Mouse (Mus musculus): Measurements from ENCODE around the gene Slc30a1. TPM values are rescaled to one million over a fixed set of nuclear protein-coding genes. Genes with fewer than 3 reads are reported as not detected.

The Slc30a1 gene
- 10 to 100 TPM; 25.1 to 29.4 TPM for total RNA-seq (2021)

GRCm38 (mm10) chr1:191906571-191907430 lies at the start of gene Slc30a1:
Gene Slc30a1, plus strand, starts transcription at chr1:191906767.
- DNase-seq: peak; percentile 100

GRCm38 (mm10) chr1:191856886-191857651 lies 49.5 kb upstream of the Slc30a1 start:
- DNase-seq: no peak

- DNase-seq: no peak
These were observed 48.4 kb upstream of the Slc30a1 start for GRCm38 (mm10) chr1:191858136-191858535.

GRCm38 (mm10) chr1:191859847-191860246 lies 46.7 kb upstream of the Slc30a1 start:
- no peak for DNase-seq

GRCm38 (mm10) chr1:191861247-191861646 lies 45.3 kb upstream of the Slc30a1 start:
- DNase-seq: no peak

- DNase-seq: no peak
These were observed 42.6 kb upstream of the Slc30a1 start for GRCm38 (mm10) chr1:191863833-191864550.

GRCm38 (mm10) chr1:191864551-191865027 lies 42.0 kb upstream of the Slc30a1 start:
- no peak for DNase-seq

GRCm38 (mm10) chr1:191872076-191872710 lies 34.4 kb upstream of the Slc30a1 start:
- no peak for DNase-seq

GRCm38 (mm10) chr1:191875006-191875405 lies 31.6 kb upstream of the Slc30a1 start:
- DNase-seq: no peak

- DNase-seq: no peak
These were observed 30.8 kb upstream of the Slc30a1 start for GRCm38 (mm10) chr1:191875683-191876305.

- no peak for DNase-seq
These were observed 28.9 kb upstream of the Slc30a1 start for GRCm38 (mm10) chr1:191877681-191878080.

- DNase-seq: peak; percentile 48
These were observed 28.0 kb upstream of the Slc30a1 start for GRCm38 (mm10) chr1:191878518-191878921.

- DNase-seq: no peak
These were observed 26.3 kb upstream of the Slc30a1 start for GRCm38 (mm10) chr1:191880247-191880646.

- peak; percentile 29 for DNase-seq
These were observed 25.5 kb upstream of the Slc30a1 start for GRCm38 (mm10) chr1:191880921-191881609.

- DNase-seq: no peak
These were observed 24.9 kb upstream of the Slc30a1 start for GRCm38 (mm10) chr1:191881663-191882062.

GRCm38 (mm10) chr1:191882474-191883206 lies 23.9 kb upstream of the Slc30a1 start:
- DNase-seq: no peak

- no peak for DNase-seq
These were observed 22.9 kb upstream of the Slc30a1 start for GRCm38 (mm10) chr1:191883654-191884053.

GRCm38 (mm10) chr1:191891912-191892311 lies 14.7 kb upstream of the Slc30a1 start:
- DNase-seq: no peak

- peak; percentile 43 for DNase-seq
These were observed 12.2 kb upstream of the Slc30a1 start for GRCm38 (mm10) chr1:191894386-191894785.

- DNase-seq: no peak
These were observed 11.7 kb upstream of the Slc30a1 start for GRCm38 (mm10) chr1:191894857-191895256.
